Mouse (Mus musculus) heart, embryonic 12.5 days (tissue): ENCODE measurements around the gene Ogfrl1. TPM values are rescaled to one million over a fixed set of nuclear protein-coding genes. Genes with fewer than 3 reads are reported as not detected.
A peak's percentile ranks its signal among the peaks of the same experiment; 100 is the strongest.

ENCODE experiments used
- ATAC-seq: fragments of 200-750 bp; cut with Nextera tagmentation; 2 replicates; pipeline ENCODE4 v1.8.0; 2017; ENCODE audit warnings: moderate TSS enrichment, moderate library complexity; ENCODE audit not compliant: insufficient number of reproducible peaks, low FRiP score
- H3K27ac ChIP-seq: fragments of 300-500 bp; sonication (generic); 2 replicates; pipeline ENCODE4 v1.5.1; 2016; ENCODE audit warnings: mild to moderate bottlenecking, moderate library complexity; ENCODE audit not compliant: poor library complexity, severe bottlenecking
- H3K27me3 ChIP-seq: fragments of 300-500 bp; sonication (generic); replicated peaks from 2 replicates; pipeline ENCODE4 v1.6.1; 2016; ENCODE audit warnings: mild to moderate bottlenecking, moderate library complexity
- H3K36me3 ChIP-seq: fragments of 300-500 bp; sonication (generic); 2 replicates; pipeline ENCODE4 v1.6.1; 2016; ENCODE audit warnings: mild to moderate bottlenecking, moderate library complexity
- H3K4me1 ChIP-seq: fragments of 300-500 bp; sonication (generic); replicated peaks from 2 replicates; pipeline ENCODE4 v1.6.1; 2016; ENCODE audit warnings: mild to moderate bottlenecking
- H3K4me2 ChIP-seq: fragments of 300-500 bp; sonication (generic); 2 replicates; pipeline ENCODE4 v1.6.1; 2016; ENCODE audit warnings: mild to moderate bottlenecking, moderate library complexity
- H3K4me3 ChIP-seq: fragments of 300-500 bp; sonication (generic); 2 replicates; pipeline ENCODE4 v1.5.1; 2016; ENCODE audit warnings: mild to moderate bottlenecking
- H3K9ac ChIP-seq: fragments of 300-500 bp; sonication (generic); 2 replicates; pipeline ENCODE4 v1.6.1; 2016; ENCODE audit warnings: mild to moderate bottlenecking, moderate library complexity
- H3K9me3 ChIP-seq: fragments of 300-500 bp; sonication (generic); replicated peaks from 2 replicates; pipeline ENCODE4 v1.6.1; 2016; ENCODE audit warnings: mild to moderate bottlenecking, moderate library complexity
- WGBS: fragments of 180-500 bp; shearing (Covaris S2); methylation state at CpG from one replicate; pipeline ENCODE4 v1.1.7; 2016; 5-methylcytosine and 5-hydroxymethylcytosine counted together
- polyA plus RNA-seq: library from polyadenylated mRNA; unstranded; fragments of >200 nt; fragmentation: Nextera tagmentation; extraction: Ambion mirVana; gene quantifications from 2 replicates; pipeline ENCODE4 v1.2.1, GENCODE M21; 2016

Gene Ogfrl1
- polyA plus RNA-seq, 1 experiment from 2014 or later = 14.8 TPM

- H3K36me3 ChIP-seq = no peaks in the 10 kb centered on the region
- no peak for ATAC-seq
- 68% methylated on average over 7 of the region's 7 CpGs for WGBS
- no peak overlapping the region for H3K9ac ChIP-seq
- no peaks in the 10 kb centered on the region for H3K27me3 ChIP-seq
- no peak overlapping the region for H3K27ac ChIP-seq
- peaks cover 4% of the 10 kb centered on the region; the same call in 1 of the 2 replicates for H3K4me1 ChIP-seq
- H3K9me3 ChIP-seq = no peaks in the 10 kb centered on the region
- H3K4me2 ChIP-seq = no peak overlapping the region
- H3K4me3 ChIP-seq = no peak overlapping the region
Measured at GRCm38 (mm10) chr1:23391744-23392143, 5.8 kb downstream of the Ogfrl1 start.

DNA sequence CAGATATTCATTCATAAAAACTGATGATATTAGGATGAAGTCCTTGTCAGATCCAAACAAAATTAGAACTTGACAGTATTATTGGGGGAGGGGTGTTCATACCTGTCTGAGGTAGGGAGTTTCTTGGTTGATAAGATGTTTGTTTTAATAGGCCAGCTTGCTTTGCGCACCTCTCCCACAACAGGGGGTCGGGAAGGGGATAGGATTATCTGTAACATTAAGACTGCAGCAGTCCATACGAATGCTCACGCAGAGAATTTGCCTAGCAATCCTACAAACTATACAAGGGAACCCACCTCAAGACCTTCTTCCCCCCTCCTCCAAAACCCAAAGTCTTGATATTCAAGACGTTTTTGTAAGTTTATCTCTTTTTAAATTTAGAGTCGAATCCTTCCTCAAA is 13.2 kb downstream of the Ogfrl1 start:
- H3K4me1 ChIP-seq = peaks cover 31% of the 10 kb centered on the region
- no peak overlapping the region for H3K9ac ChIP-seq
- no peaks in the 10 kb centered on the region for H3K9me3 ChIP-seq
- no peak overlapping the region for H3K27ac ChIP-seq
- WGBS = 77% methylated on average over 6 of the region's 6 CpGs
- H3K4me3 ChIP-seq = no peak overlapping the region
- H3K4me2 ChIP-seq = no peak overlapping the region
- no peak for ATAC-seq
- H3K27me3 ChIP-seq = no peaks in the 10 kb centered on the region
- no peaks in the 10 kb centered on the region for H3K36me3 ChIP-seq

- ATAC-seq = peak; percentile 99
- Histone ChIP-seq H3K27ac (peak overlapping the region; percentile 81), H3K4me1 (peaks cover 32% of the 10 kb centered on the region), H3K27me3 (no peaks in the 10 kb centered on the region), H3K9me3 (no peaks in the 10 kb centered on the region), H3K4me3 (peak overlapping the region; percentile 82), H3K4me2 (peak overlapping the region; percentile 88), H3K36me3 (no peaks in the 10 kb centered on the region), H3K9ac (peak overlapping the region; percentile 88)
- 2% methylated on average over 83 of the region's 93 CpGs for WGBS
Measured at GRCm38 (mm10) chr1:23382806-23383653, 14.5 kb downstream of the Ogfrl1 start.

DNA sequence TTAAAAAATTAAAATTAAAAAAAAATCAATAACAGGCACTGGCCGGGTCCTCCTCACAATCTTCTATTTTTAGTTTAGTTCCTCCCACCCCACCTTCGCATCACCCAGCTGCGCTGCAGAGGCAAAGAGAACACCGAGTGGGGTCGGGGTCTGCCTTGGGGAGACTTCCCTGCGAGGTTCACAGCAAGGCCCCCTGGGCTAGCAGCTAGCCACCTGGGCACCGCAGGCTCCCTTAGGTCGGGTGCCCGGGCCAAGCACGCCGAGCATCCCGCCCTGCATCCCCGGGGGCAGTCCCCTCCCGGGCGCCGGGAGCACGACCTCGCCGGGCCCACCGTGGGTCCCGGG is 15.1 kb downstream of the Ogfrl1 start:
- Histone ChIP-seq H3K4me2 (peak overlapping the region; percentile 88), H3K36me3 (no peaks in the 10 kb centered on the region), H3K9me3 (no peaks in the 10 kb centered on the region), H3K4me3 (peak overlapping the region; percentile 82), H3K27ac (peak overlapping the region; percentile 81), H3K4me1 (peaks cover 38% of the 10 kb centered on the region), H3K9ac (peak overlapping the region; percentile 88), H3K27me3 (no peaks in the 10 kb centered on the region)
- no peak for ATAC-seq
- WGBS = under 1% methylated on average over 18 of the region's 21 CpGs

GRCm38 (mm10) chr1:23382037-23382436 is 15.5 kb downstream of the Ogfrl1 start:
- no peak for ATAC-seq
- WGBS = 13% methylated on average over 9 of the region's 9 CpGs
- H3K4me3 ChIP-seq = peak overlapping the region; percentile 82

DNA sequence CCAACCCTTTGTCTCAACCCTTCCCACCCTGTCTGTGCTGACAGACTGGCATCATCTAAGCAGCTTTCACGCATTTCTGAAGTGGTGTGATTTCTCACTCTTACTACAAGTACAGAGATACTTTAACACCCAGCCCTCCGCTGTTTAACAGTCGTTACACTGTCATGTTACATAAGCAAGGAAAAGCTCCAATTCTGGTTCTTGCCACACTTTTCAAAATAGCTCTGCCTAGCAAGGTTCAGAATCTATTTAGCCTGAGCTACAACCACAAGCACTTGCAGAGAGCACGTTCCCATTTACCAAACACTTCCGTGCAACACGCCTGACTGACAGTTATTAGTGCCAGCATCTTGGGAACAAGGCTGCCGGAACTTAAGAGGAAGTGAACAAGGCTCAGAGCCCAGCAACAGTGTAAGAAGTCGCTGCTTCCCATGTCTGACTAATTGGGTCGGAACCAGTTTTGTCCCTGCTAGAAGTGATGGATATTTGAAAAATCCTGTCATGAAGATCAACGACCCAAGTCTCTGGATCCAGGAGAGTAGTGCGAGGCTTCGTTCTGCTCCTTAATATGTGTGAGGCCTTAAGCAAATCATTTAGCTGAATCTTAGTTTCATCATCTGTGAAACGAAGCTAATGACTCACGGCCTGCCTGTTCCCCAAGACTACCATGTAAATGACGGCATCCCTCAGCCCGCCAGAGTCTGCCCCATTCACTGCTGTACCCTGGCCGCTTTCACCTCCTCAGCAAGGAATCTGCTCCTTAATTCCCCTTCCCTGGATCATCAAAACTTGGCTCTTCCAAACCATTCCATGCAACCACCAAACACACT is 17.4 kb downstream of the Ogfrl1 start:
- Histone ChIP-seq H3K4me2 (peak overlapping the region; percentile 12), H3K9me3 (no peaks in the 10 kb centered on the region), H3K4me3 (no peak overlapping the region), H3K27me3 (no peaks in the 10 kb centered on the region), H3K4me1 (peaks cover 41% of the 10 kb centered on the region), H3K9ac (no peak overlapping the region), H3K36me3 (peaks cover 4% of the 10 kb centered on the region; the same call in 1 of the 2 replicates), H3K27ac (no peak overlapping the region)
- ATAC-seq = no peak
- WGBS = 69% methylated on average over 17 of the region's 17 CpGs

More at GRCm38 (mm10) chr1:23382037-23382436, 15.5 kb downstream of the Ogfrl1 start:
- Histone ChIP-seq H3K4me1 (peaks cover 41% of the 10 kb centered on the region), H3K9ac (peak overlapping the region; percentile 88), H3K9me3 (no peaks in the 10 kb centered on the region), H3K4me2 (peak overlapping the region; percentile 88), H3K36me3 (no peaks in the 10 kb centered on the region), H3K27me3 (no peaks in the 10 kb centered on the region), H3K27ac (no peak overlapping the region)

- no peaks in the 10 kb centered on the region for H3K9me3 ChIP-seq
- H3K4me2 ChIP-seq = peak overlapping the region; percentile 12; the same call in 1 of the 2 replicates
- no peak overlapping the region for H3K9ac ChIP-seq
- peaks cover 4% of the 10 kb centered on the region; the same call in 1 of the 2 replicates for H3K36me3 ChIP-seq
- H3K4me1 ChIP-seq = peaks cover 41% of the 10 kb centered on the region
- H3K27ac ChIP-seq = no peak overlapping the region
- H3K27me3 ChIP-seq = no peaks in the 10 kb centered on the region
- WGBS = 81% methylated on average over 6 of the region's 6 CpGs
- ATAC-seq = no peak
- H3K4me3 ChIP-seq = no peak overlapping the region
Measured at GRCm38 (mm10) chr1:23379321-23379720, 18.3 kb downstream of the Ogfrl1 start.

DNA sequence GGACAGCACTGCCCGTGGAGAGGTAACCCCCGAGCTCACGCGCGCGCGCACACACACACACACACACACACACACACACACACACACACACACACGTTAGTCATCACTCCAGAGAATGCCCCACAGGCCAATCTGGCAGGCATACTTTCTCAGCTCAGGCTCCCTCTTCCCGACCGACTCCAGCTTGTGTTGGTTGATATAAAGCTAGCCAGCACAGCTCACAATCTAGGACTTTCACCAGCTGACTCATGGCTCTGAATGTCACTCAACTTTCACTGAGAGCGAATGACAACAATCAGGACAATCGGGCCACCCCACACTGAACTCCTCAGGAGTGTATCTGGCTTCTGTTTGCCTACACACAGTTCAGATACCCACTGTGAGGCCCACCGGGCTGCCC is 20.0 kb downstream of the Ogfrl1 start:
- peak overlapping the region; percentile 60; the same call in 1 of the 2 replicates for H3K27ac ChIP-seq
- H3K4me3 ChIP-seq = no peak overlapping the region
- H3K4me2 ChIP-seq = peak overlapping the region; percentile 49
- H3K9ac ChIP-seq = 0 out of 2 replicates have a peak overlapping the region, but pooled peaks have one; percentile 45
- no peaks in the 10 kb centered on the region for H3K9me3 ChIP-seq
- ATAC-seq = peak; percentile 49
- whole genome bisulfite sequencing = 44% methylated on average over 13 of the region's 13 CpGs
- H3K4me1 ChIP-seq = peaks cover 35% of the 10 kb centered on the region
- no peaks in the 10 kb centered on the region for H3K27me3 ChIP-seq
- H3K36me3 ChIP-seq = peaks cover 11% of the 10 kb centered on the region; the same call in 1 of the 2 replicates

GRCm38 (mm10) chr1:23374156-23374555 is 23.4 kb downstream of the Ogfrl1 start:
- H3K4me2 ChIP-seq = no peak overlapping the region
- H3K27ac ChIP-seq = no peak overlapping the region
- H3K9ac ChIP-seq = no peak overlapping the region
- ATAC-seq = no peak
- no peaks in the 10 kb centered on the region for H3K9me3 ChIP-seq
- H3K36me3 ChIP-seq = peaks cover 21% of the 10 kb centered on the region; the same call in 1 of the 2 replicates
- WGBS = 76% methylated on average over 4 of the region's 4 CpGs
- H3K27me3 ChIP-seq = no peaks in the 10 kb centered on the region
- peaks cover 13% of the 10 kb centered on the region for H3K4me1 ChIP-seq
- no peak overlapping the region for H3K4me3 ChIP-seq

DNA sequence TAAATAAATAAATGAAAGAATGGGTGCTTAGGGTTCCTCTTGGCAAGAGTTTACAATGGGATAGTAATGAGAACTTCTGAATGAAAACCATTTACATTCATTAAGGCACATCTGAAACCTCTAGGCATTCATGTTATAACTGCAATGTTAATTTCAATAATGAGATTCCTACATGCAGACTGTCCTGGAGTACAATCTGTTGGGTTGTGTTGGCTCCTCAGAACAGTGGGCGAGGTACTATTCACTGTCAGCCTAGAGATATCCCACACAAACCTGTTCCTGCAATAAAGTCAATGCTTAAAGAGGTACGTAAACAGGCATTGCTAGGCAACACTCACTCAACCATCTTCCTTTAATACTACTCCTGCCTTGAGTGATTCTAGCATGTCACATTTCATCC is 32.0 kb downstream of the Ogfrl1 start:
- 0 out of 2 replicates have a peak, but pooled peaks cover 3% of the 10 kb centered on the region for H3K4me1 ChIP-seq

DNA sequence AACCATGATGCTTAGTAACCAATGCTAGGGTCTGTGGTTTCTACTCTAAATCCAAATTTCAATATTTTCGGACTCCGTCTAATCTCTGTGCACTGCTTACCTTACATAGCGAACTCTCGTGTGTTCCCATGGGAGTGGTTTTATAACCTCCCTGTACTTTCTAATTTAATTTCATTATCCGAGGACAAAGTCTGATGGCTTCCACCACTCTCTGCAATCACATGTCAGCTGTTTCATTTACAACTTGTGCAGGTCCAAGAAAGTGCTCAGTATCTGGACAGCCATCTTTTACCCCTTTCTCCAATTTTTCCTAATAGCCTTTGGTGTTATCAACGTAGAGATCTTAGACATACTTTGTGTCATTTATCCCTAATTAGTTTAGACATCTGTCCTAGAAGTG is 44.7 kb downstream of the Ogfrl1 start:
- H3K36me3 ChIP-seq = no peaks in the 10 kb centered on the region
- no peak for ATAC-seq
- H3K27me3 ChIP-seq = no peaks in the 10 kb centered on the region
- H3K4me2 ChIP-seq = no peak overlapping the region
- WGBS = 84% methylated on average over 6 of the region's 6 CpGs
- no peak overlapping the region for H3K9ac ChIP-seq
- no peaks in the 10 kb centered on the region for H3K4me1 ChIP-seq
- no peak overlapping the region for H3K4me3 ChIP-seq
- no peak overlapping the region for H3K27ac ChIP-seq
- no peaks in the 10 kb centered on the region for H3K9me3 ChIP-seq

More for the DNA sequence above, 32.0 kb downstream of the Ogfrl1 start:
- Histone ChIP-seq H3K9me3 (no peaks in the 10 kb centered on the region), H3K4me2 (no peak overlapping the region), H3K27ac (no peak overlapping the region), H3K27me3 (no peaks in the 10 kb centered on the region), H3K9ac (no peak overlapping the region), H3K4me3 (no peak overlapping the region), H3K36me3 (peaks cover 8% of the 10 kb centered on the region; the same call in 1 of the 2 replicates)
- no peak for ATAC-seq
- 94% methylated on average over 2 of the region's 2 CpGs for WGBS
